Mouse (Mus musculus) hindbrain, embryonic 15.5 days (tissue): ENCODE data around the gene Cab39l. TPM values are rescaled to one million over a fixed set of nuclear protein-coding genes. Genes with fewer than 3 reads are reported as not detected.

ENCODE experiments used
- ATAC-seq: fragments of 200-750 bp; cut with Nextera tagmentation; 2 replicates; pipeline ENCODE4 v1.8.0; 2017; ENCODE audit warnings: low read depth, moderate number of reproducible peaks, moderate TSS enrichment; ENCODE audit not compliant: low FRiP score
- H3K27ac ChIP-seq: fragments of 300-500 bp; sonication (generic); replicated peaks from 2 replicates; pipeline ENCODE4 v1.5.1; 2015; ENCODE audit warnings: mild to moderate bottlenecking, inconsistent platforms
- H3K27me3 ChIP-seq: fragments of 300-500 bp; sonication (generic); 2 replicates; pipeline ENCODE4 v1.6.1; 2015; ENCODE audit warnings: control low read depth, inconsistent platforms
- H3K36me3 ChIP-seq: fragments of 300-500 bp; sonication (generic); 2 replicates; pipeline ENCODE4 v1.6.1; 2015; ENCODE audit warnings: control low read depth, inconsistent platforms
- H3K4me1 ChIP-seq: fragments of 300-500 bp; sonication (generic); replicated peaks from 2 replicates; pipeline ENCODE4 v1.6.1; 2015; ENCODE audit warnings: control low read depth, inconsistent platforms
- H3K4me2 ChIP-seq: fragments of 300-500 bp; sonication (generic); 2 replicates; pipeline ENCODE4 v1.6.1; 2015; ENCODE audit warnings: moderate library complexity, mild to moderate bottlenecking, inconsistent platforms
- H3K4me3 ChIP-seq: fragments of 300-500 bp; sonication (generic); 2 replicates; pipeline ENCODE4 v1.5.1; 2015; ENCODE audit warnings: mild to moderate bottlenecking, inconsistent platforms
- H3K9ac ChIP-seq: fragments of 300-500 bp; sonication (generic); 2 replicates; pipeline ENCODE4 v1.6.1; 2015; ENCODE audit warnings: inconsistent platforms
- H3K9me3 ChIP-seq: fragments of 300-500 bp; sonication (generic); 2 replicates; pipeline ENCODE4 v1.6.1; 2016; ENCODE audit warnings: control low read depth, inconsistent platforms
- WGBS: fragments of 180-500 bp; shearing (Covaris S2); methylation state at CpG from one replicate; pipeline ENCODE4 v1.1.7; 2015; 5-methylcytosine and 5-hydroxymethylcytosine counted together
- polyA plus RNA-seq: library from polyadenylated mRNA; unstranded; fragments of >200 nt; fragmentation: Nextera tagmentation; extraction: Ambion mirVana; gene quantifications from 2 replicates; pipeline ENCODE4 v1.2.1, GENCODE M21; 2015

Cab39l gene
- polyA plus RNA-seq, 1 experiment from 2014 or later: 28.5 TPM

GRCm38 (mm10) chr14:59625806-59626364 is 185.1 kb downstream of the Cab39l start:
- Histone ChIP-seq H3K36me3 (no peaks in the 10 kb centered on the region), H3K4me1 (peaks cover 25% of the 10 kb centered on the region), H3K9ac (peak overlapping the region; percentile 55), H3K27me3 (peaks cover 7% of the 10 kb centered on the region; the same call in 1 of the 2 replicates), H3K27ac (peak overlapping the region; percentile 70), H3K9me3 (no peaks in the 10 kb centered on the region), H3K4me3 (peak overlapping the region; percentile 62), H3K4me2 (peak overlapping the region; percentile 81)
- under 1% methylated on average over 51 of the region's 51 CpGs for WGBS
- peak; percentile 47 for ATAC-seq

- peak overlapping the region; percentile 55; the same call in 1 of the 2 replicates for H3K9ac ChIP-seq
- 37% methylated on average over 8 of the region's 8 CpGs for WGBS
- H3K4me3 ChIP-seq: peak overlapping the region; percentile 62
- H3K27ac ChIP-seq: no peak overlapping the region
- peaks cover 25% of the 10 kb centered on the region for H3K4me1 ChIP-seq
- no peak for ATAC-seq
- no peaks in the 10 kb centered on the region for H3K36me3 ChIP-seq
- peak overlapping the region; percentile 81 for H3K4me2 ChIP-seq
- H3K27me3 ChIP-seq: peaks cover 7% of the 10 kb centered on the region; the same call in 1 of the 2 replicates
- H3K9me3 ChIP-seq: no peaks in the 10 kb centered on the region
Observed at GRCm38 (mm10) chr14:59626711-59627110, 185.9 kb downstream of the Cab39l start.

- H3K4me2 ChIP-seq: peak overlapping the region; percentile 81
- 35% methylated on average over 9 of the region's 9 CpGs for WGBS
- ATAC-seq: no peak
- no peaks in the 10 kb centered on the region for H3K9me3 ChIP-seq
- no peak overlapping the region for H3K27ac ChIP-seq
- H3K4me3 ChIP-seq: peak overlapping the region; percentile 62
- no peak overlapping the region for H3K9ac ChIP-seq
- peaks cover 7% of the 10 kb centered on the region; the same call in 1 of the 2 replicates for H3K27me3 ChIP-seq
- no peaks in the 10 kb centered on the region for H3K36me3 ChIP-seq
- H3K4me1 ChIP-seq: peaks cover 25% of the 10 kb centered on the region
Observed at GRCm38 (mm10) chr14:59627142-59627680, 186.4 kb downstream of the Cab39l start.

- Histone ChIP-seq H3K4me1 (peaks cover 25% of the 10 kb centered on the region), H3K9ac (no peak overlapping the region), H3K9me3 (no peaks in the 10 kb centered on the region), H3K4me3 (peak overlapping the region; percentile 62), H3K27ac (no peak overlapping the region), H3K36me3 (no peaks in the 10 kb centered on the region), H3K4me2 (peak overlapping the region; percentile 81), H3K27me3 (peaks cover 7% of the 10 kb centered on the region; the same call in 1 of the 2 replicates)
- 29% methylated on average over 7 of the region's 7 CpGs for WGBS
- peak; percentile 47; the same call in 1 of the 2 replicates for ATAC-seq
Observed at GRCm38 (mm10) chr14:59627823-59628222, 187.1 kb downstream of the Cab39l start.

GRCm38 (mm10) chr14:59629308-59629707 is 188.5 kb downstream of the Cab39l start:
- Histone ChIP-seq H3K9ac (no peak overlapping the region), H3K27me3 (no peaks in the 10 kb centered on the region), H3K4me2 (no peak overlapping the region), H3K27ac (no peak overlapping the region), H3K4me1 (peaks cover 25% of the 10 kb centered on the region), H3K9me3 (no peaks in the 10 kb centered on the region), H3K36me3 (no peaks in the 10 kb centered on the region), H3K4me3 (no peak overlapping the region)
- no peak for ATAC-seq
- WGBS: 89% methylated on average over 15 of the region's 15 CpGs

- no peak overlapping the region for H3K9ac ChIP-seq
- H3K36me3 ChIP-seq: no peaks in the 10 kb centered on the region
- H3K4me3 ChIP-seq: no peak overlapping the region
- no peak for ATAC-seq
- WGBS: 83% methylated on average over 9 of the region's 9 CpGs
- peaks cover 25% of the 10 kb centered on the region for H3K4me1 ChIP-seq
- H3K27ac ChIP-seq: no peak overlapping the region
- H3K4me2 ChIP-seq: no peak overlapping the region
- no peaks in the 10 kb centered on the region for H3K27me3 ChIP-seq
- H3K9me3 ChIP-seq: no peaks in the 10 kb centered on the region
Observed at GRCm38 (mm10) chr14:59630096-59630495, 189.3 kb downstream of the Cab39l start.

- no peaks in the 10 kb centered on the region for H3K9me3 ChIP-seq
- no peak overlapping the region for H3K9ac ChIP-seq
- 97% methylated on average over 6 of the region's 6 CpGs for WGBS
- no peak overlapping the region for H3K27ac ChIP-seq
- no peaks in the 10 kb centered on the region for H3K36me3 ChIP-seq
- ATAC-seq: no peak
- peaks cover 9% of the 10 kb centered on the region for H3K4me1 ChIP-seq
- no peak overlapping the region for H3K4me3 ChIP-seq
- no peaks in the 10 kb centered on the region for H3K27me3 ChIP-seq
- no peak overlapping the region for H3K4me2 ChIP-seq
Observed at GRCm38 (mm10) chr14:59632067-59632466, 191.3 kb downstream of the Cab39l start.

GRCm38 (mm10) chr14:59633295-59633898 is 192.6 kb downstream of the Cab39l start:
- H3K9me3 ChIP-seq: no peaks in the 10 kb centered on the region
- 77% methylated on average over 5 of the region's 5 CpGs for WGBS

GRCm38 (mm10) chr14:59633988-59634387 is 193.2 kb downstream of the Cab39l start:
- no peak for ATAC-seq
- Histone ChIP-seq H3K9ac (no peak overlapping the region), H3K4me3 (no peak overlapping the region), H3K9me3 (no peaks in the 10 kb centered on the region), H3K4me1 (no peaks in the 10 kb centered on the region), H3K27ac (no peak overlapping the region), H3K36me3 (no peaks in the 10 kb centered on the region), H3K27me3 (no peaks in the 10 kb centered on the region), H3K4me2 (no peak overlapping the region)
- WGBS: 83% methylated on average over 9 of the region's 9 CpGs

More at GRCm38 (mm10) chr14:59633295-59633898, 192.6 kb downstream of the Cab39l start:
- no peaks in the 10 kb centered on the region for H3K36me3 ChIP-seq
- no peaks in the 10 kb centered on the region for H3K27me3 ChIP-seq
- H3K4me1 ChIP-seq: no peaks in the 10 kb centered on the region; the same call in 1 of the 2 replicates
- H3K9ac ChIP-seq: no peak overlapping the region
- no peak for ATAC-seq
- H3K4me2 ChIP-seq: no peak overlapping the region
- no peak overlapping the region for H3K4me3 ChIP-seq
- H3K27ac ChIP-seq: no peak overlapping the region

Other genes starting within 250 kb of the Cab39l start
- gene Rcbtb1, start 239.8 kb upstream of the Cab39l start, polyA plus RNA-seq: 49.7 and 52.5 TPM in 2 replicates
- gene Gm6904, start 180.8 kb upstream of the Cab39l start, polyA plus RNA-seq: not detected in 2 replicates
- gene Phf11a, start 143.4 kb upstream of the Cab39l start, polyA plus RNA-seq: 0.71 TPM in 1 of 2 replicates, not detected in the other
- gene Phf11b, start 99.6 kb upstream of the Cab39l start, polyA plus RNA-seq: 0.38 and 1.7 TPM in 2 replicates
- 0.23 and 0.62 TPM in 2 replicates for gene Phf11d, start 75.5 kb upstream of the Cab39l start, polyA plus RNA-seq
- gene Phf11c, start 45.6 kb upstream of the Cab39l start, polyA plus RNA-seq: 0.14 and 0.21 TPM in 2 replicates
- 4.7 and 5.2 TPM in 2 replicates for gene Setdb2, start 88 bp upstream of the Cab39l start, polyA plus RNA-seq
- gene Cdadc1, start 157.0 kb downstream of the Cab39l start, polyA plus RNA-seq: 30.1 and 32.4 TPM in 2 replicates
- gene Shisa2, start 184.3 kb downstream of the Cab39l start, polyA plus RNA-seq: 5.4 and 5.6 TPM in 2 replicates